Mouse (Mus musculus) heart, embryonic 11.5 days (tissue): ENCODE results near the gene Mrgprf. TPM values are rescaled to one million over a fixed set of nuclear protein-coding genes. Genes with fewer than 3 reads are reported as not detected.

ENCODE experiments used
- ATAC-seq: fragments of 200-750 bp; cut with Nextera tagmentation; replicated peaks from 2 replicates; pipeline ENCODE4 v1.8.0; 2017; ENCODE audit warnings: moderate library complexity; ENCODE audit not compliant: insufficient number of reproducible peaks, low FRiP score, low TSS enrichment
- H3K27ac ChIP-seq: fragments of 300-500 bp; sonication (generic); 2 replicates; pipeline ENCODE4 v1.5.1; 2014; ENCODE audit warnings: mild to moderate bottlenecking, low read depth, low read length
- H3K27me3 ChIP-seq: fragments of 300-500 bp; sonication (generic); 2 replicates; pipeline ENCODE4 v1.6.1; 2014; ENCODE audit warnings: mild to moderate bottlenecking, low read length, mixed read lengths; ENCODE audit not compliant: control insufficient read depth, insufficient read depth
- H3K36me3 ChIP-seq: fragments of 300-500 bp; sonication (generic); 2 replicates; pipeline ENCODE4 v1.6.1; 2014; ENCODE audit warnings: mild to moderate bottlenecking, low read length, moderate library complexity, mixed read lengths; ENCODE audit not compliant: control insufficient read depth, insufficient read depth
- H3K4me1 ChIP-seq: fragments of 300-500 bp; sonication (generic); 2 replicates; pipeline ENCODE4 v1.6.1; 2014; ENCODE audit warnings: low read length; ENCODE audit not compliant: control insufficient read depth, insufficient read depth
- H3K4me2 ChIP-seq: fragments of 300-500 bp; sonication (generic); 2 replicates; pipeline ENCODE4 v1.6.1; 2014; ENCODE audit warnings: mild to moderate bottlenecking, moderate library complexity
- H3K4me3 ChIP-seq: fragments of 300-500 bp; sonication (generic); 2 replicates; pipeline ENCODE4 v1.5.1; 2014; ENCODE audit warnings: low read depth, low read length
- H3K9ac ChIP-seq: fragments of 300-500 bp; sonication (generic); 2 replicates; pipeline ENCODE4 v1.6.1; 2014; ENCODE audit warnings: mild to moderate bottlenecking, low read depth, low read length, moderate library complexity
- H3K9me3 ChIP-seq: fragments of 300-500 bp; sonication (generic); replicated peaks from 2 replicates; pipeline ENCODE4 v1.6.1; 2016; ENCODE audit warnings: low read length; ENCODE audit not compliant: control insufficient read depth
- WGBS: fragments of 180-500 bp; shearing (Covaris S2); extraction: QIAGEN DNeasy Blood & Tissue Kit; methylation state at CpG from one replicate; pipeline ENCODE4 v1.1.7; 2014; ENCODE audit not compliant: insufficient replicate concordance; 5-methylcytosine and 5-hydroxymethylcytosine counted together
- polyA plus RNA-seq: library from polyadenylated mRNA; unstranded; fragments of >200 nt; fragmentation: Nextera tagmentation; extraction: Ambion mirVana; gene quantifications from 2 replicates; pipeline ENCODE4 v1.2.1, GENCODE M21; 2014

Gene Mrgprf
- polyA plus RNA-seq, 1 experiment from 2014 or later: 0.11 TPM

DNA sequence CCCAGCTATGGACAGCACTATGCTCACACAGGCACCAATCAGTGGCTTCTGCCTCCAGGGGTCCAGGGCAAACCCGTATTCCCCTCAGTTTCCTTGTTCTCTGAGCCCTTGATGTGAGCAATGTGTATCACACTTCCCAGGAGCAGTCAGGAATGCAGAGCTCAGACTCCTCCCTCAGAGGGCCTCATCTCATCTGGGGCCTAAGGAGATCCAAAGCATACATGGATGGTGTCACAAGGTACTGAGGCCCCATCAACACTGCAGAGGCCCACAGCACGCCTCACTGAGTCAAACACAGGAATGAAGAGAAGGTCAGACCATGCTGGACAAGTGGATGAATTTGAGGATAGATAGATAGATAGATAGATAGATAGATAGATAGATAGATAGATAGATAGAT is 7.9 kb upstream of the Mrgprf start:
- ATAC-seq: no peak
- Histone ChIP-seq H3K9ac (no peak overlapping the region), H3K27me3 (no peaks in the 10 kb centered on the region), H3K9me3 (no peaks in the 10 kb centered on the region), H3K36me3 (no peaks in the 10 kb centered on the region), H3K4me2 (no peak overlapping the region), H3K4me3 (no peak overlapping the region), H3K4me1 (no peaks in the 10 kb centered on the region; the same call in 1 of the 2 replicates), H3K27ac (no peak overlapping the region)
- WGBS: 48% methylated on average over 2 of the region's 2 CpGs

DNA sequence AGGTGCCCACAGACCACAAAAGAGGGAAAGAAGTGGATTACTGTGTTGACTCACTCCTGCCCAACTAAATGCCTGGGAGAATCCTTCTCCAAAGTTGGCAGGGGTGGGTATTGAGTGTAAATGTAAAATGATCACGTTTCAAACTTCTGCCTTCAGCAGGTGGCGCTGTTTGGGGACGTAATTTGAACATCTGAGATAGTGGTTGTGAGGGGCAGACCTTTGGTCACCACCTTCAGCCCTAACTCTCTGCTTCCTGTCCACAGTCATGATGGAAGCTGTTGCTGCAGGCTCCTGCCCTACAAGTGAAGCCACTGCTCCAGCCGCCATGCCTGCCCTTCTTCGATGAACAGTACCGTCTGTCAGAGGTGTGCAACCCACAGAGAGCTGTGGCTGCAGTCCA is 6.8 kb upstream of the Mrgprf start:
- 36% methylated on average over 6 of the region's 6 CpGs for WGBS
- H3K27me3 ChIP-seq: no peaks in the 10 kb centered on the region
- no peak overlapping the region for H3K4me3 ChIP-seq
- H3K4me2 ChIP-seq: no peak overlapping the region
- H3K9ac ChIP-seq: no peak overlapping the region
- no peaks in the 10 kb centered on the region for H3K36me3 ChIP-seq
- H3K4me1 ChIP-seq: no peaks in the 10 kb centered on the region; the same call in 1 of the 2 replicates
- no peak for ATAC-seq
- H3K27ac ChIP-seq: no peak overlapping the region
- no peaks in the 10 kb centered on the region for H3K9me3 ChIP-seq

DNA sequence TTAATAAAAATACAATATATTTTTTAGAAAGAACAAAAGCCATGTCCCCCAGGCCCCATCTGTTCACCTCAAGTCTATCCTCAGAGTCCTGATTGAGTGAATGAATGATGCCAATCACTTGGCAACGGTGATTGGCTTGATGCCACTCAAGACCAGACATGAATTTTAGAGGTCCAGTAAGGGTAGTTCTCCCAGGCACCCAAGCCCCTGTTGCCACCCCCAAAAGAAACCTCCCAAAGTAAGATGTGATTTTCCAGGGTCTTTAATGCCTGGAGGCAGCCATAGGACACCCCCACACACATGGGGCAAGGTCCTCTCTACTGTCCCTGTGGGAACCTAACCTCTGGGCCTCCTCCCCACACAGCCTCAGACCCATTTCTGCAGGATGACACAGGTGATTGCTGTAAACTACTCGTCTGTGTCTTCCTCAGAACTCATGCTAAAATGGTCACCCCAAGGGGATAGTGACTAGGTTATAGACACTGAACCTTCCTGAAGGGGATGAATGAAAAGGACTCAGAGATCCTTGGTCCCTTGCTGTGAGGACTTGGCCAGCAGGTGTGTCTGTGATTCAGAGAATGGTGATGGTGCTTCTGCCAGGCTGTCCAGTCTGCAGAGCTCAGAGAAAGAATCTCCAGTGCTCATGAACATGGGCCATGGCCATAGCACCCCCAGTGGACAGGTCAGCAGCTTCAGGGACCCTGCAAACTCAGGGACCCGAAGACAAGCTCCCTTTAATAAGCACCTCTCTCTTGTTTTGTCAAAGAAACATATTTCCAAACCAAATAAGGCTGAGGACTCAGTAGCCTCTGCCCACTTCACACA is 1.8 kb upstream of the Mrgprf start:
- no peaks in the 10 kb centered on the region for H3K36me3 ChIP-seq
- H3K9me3 ChIP-seq: no peaks in the 10 kb centered on the region
- no peak overlapping the region for H3K4me3 ChIP-seq
- no peaks in the 10 kb centered on the region for H3K27me3 ChIP-seq
- no peak for ATAC-seq
- H3K9ac ChIP-seq: no peak overlapping the region
- 0 out of 2 replicates have a peak, but pooled peaks cover 4% of the 10 kb centered on the region for H3K4me1 ChIP-seq
- no peak overlapping the region for H3K4me2 ChIP-seq
- WGBS: 55% methylated on average over 3 of the region's 3 CpGs
- no peak overlapping the region for H3K27ac ChIP-seq

DNA sequence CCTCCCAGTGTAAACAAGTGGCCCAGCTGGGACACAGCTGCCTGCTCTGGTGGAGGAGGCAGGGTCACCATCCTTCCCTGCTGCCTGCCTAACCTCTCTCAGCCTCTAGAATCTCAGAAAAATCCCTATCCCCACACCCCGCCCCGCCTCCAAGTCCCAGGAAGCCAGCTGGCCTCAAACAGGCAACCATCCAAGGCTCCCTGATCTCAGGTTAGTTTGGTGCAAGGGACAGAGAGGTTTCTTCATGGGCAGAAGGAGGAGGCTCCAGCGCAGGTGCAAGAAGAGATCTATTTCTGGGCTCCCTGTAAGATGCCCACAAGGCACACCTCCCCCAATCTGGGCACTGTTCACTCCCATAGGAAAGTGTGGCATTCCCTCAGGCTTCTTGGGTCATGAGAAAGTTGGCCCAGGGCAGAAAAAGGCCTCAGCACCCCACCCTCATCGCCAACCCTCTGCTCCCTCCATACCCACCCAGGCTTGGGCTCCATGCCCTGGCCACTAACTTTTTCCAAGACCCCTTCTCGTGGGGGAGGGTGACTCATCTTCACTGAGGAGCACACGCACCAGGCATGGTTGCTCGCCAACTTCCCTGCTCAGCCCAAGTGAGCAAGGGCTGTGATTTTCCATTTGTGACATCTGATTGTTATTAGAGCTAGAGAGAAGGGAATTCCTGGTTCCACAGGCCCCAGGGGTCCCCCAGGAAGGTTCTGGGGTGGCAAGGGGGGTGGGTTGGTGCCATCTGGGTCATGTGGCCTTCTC is 887 bp upstream of the Mrgprf start:
- no peaks in the 10 kb centered on the region for H3K9me3 ChIP-seq
- H3K27ac ChIP-seq: no peak overlapping the region
- H3K36me3 ChIP-seq: no peaks in the 10 kb centered on the region
- H3K27me3 ChIP-seq: no peaks in the 10 kb centered on the region
- no peak overlapping the region for H3K9ac ChIP-seq
- ATAC-seq: no peak
- 60% methylated on average over 7 of the region's 7 CpGs for WGBS
- no peak overlapping the region for H3K4me3 ChIP-seq
- H3K4me1 ChIP-seq: 0 out of 2 replicates have a peak, but pooled peaks cover 4% of the 10 kb centered on the region
- no peak overlapping the region for H3K4me2 ChIP-seq

DNA sequence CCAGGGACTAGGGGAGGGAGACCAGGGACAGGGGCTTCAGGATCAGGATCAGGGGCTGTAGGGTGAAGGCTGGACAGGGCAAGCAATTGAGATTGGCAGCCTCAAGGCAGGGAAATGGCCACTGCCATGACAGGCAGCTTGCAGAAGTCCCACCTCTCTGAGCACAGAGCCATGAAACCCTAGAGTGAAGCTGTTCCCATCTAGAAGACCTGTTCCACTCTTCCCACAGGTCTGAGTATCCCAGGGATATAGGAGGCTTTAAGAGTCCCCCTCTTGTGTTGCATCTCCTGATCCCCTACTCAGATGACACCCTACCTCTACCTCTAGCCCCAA is 346 bp downstream of the Mrgprf start:
- no peak overlapping the region for H3K27ac ChIP-seq
- H3K9ac ChIP-seq: no peak overlapping the region
- no peak for ATAC-seq
- H3K27me3 ChIP-seq: no peaks in the 10 kb centered on the region
- no peak overlapping the region for H3K4me2 ChIP-seq
- no peaks in the 10 kb centered on the region for H3K9me3 ChIP-seq
- H3K4me3 ChIP-seq: no peak overlapping the region
- no peaks in the 10 kb centered on the region for H3K36me3 ChIP-seq
- 0 out of 2 replicates have a peak, but pooled peaks cover 4% of the 10 kb centered on the region for H3K4me1 ChIP-seq

- Histone ChIP-seq H3K36me3 (no peaks in the 10 kb centered on the region), H3K4me3 (no peak overlapping the region), H3K9ac (no peak overlapping the region), H3K9me3 (no peaks in the 10 kb centered on the region), H3K27ac (no peak overlapping the region), H3K27me3 (no peaks in the 10 kb centered on the region), H3K4me1 (0 out of 2 replicates have a peak, but pooled peaks cover 4% of the 10 kb centered on the region), H3K4me2 (no peak overlapping the region)
- ATAC-seq: no peak
- WGBS: 86% methylated on average over 6 of the region's 6 CpGs
These were observed 845 bp downstream of the Mrgprf start for GRCm38 (mm10) chr7:145301341-145302005.

DNA sequence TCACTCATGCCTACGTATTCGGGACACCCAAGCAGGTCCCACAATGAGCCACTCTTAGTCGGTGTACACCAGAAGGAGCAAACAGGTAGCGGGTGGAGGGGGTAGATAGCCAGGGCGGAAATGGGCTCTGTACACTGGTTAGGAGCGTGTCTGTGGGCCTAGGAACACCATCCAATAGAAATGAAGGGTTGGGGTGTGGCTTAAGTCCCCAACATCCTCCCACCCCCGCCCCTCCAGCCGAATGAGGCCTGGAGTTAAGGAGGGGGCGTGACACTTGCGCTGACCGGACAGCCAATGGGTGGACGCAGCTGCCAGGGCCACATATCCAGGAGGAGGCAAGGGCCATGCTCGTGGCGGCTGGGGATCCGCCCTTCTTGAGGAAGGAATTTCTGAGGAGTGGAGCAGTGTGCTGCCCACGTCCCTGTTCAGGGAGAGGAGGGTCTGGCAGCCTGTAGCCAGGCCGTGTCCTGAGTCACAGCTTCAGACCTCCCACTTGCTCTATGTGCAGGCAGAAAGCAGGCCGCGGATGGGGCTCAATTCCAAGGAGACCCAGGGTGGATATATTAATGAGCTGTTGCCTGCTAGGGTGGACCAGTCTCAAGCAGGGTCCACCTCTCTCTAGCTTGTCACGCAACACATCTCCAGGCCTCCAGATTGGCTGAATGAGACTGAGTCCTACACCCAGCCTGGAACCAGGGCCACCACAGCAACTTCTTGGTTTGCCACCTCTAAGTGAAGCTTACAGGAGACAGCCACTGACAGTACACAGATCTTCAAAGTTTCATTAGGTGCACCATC is 2.1 kb downstream of the Mrgprf start:
- H3K9ac ChIP-seq: peak overlapping the region; percentile 50; the same call in 1 of the 2 replicates
- no peaks in the 10 kb centered on the region for H3K9me3 ChIP-seq
- peak overlapping the region; percentile 59 for H3K4me2 ChIP-seq
- H3K4me3 ChIP-seq: peak overlapping the region; percentile 13
- no peak overlapping the region for H3K27ac ChIP-seq
- 6% methylated on average over 20 of the region's 20 CpGs for WGBS
- H3K36me3 ChIP-seq: no peaks in the 10 kb centered on the region
- no peaks in the 10 kb centered on the region for H3K27me3 ChIP-seq
- 0 out of 2 replicates have a peak, but pooled peaks cover 4% of the 10 kb centered on the region for H3K4me1 ChIP-seq
- peak; percentile 86 for ATAC-seq

GRCm38 (mm10) chr7:145304153-145304552 is 3.5 kb downstream of the Mrgprf start:
- WGBS: 77% methylated on average over 2 of the region's 2 CpGs

More at GRCm38 (mm10) chr7:145304153-145304552, 3.5 kb downstream of the Mrgprf start:
- H3K4me2 ChIP-seq: no peak overlapping the region
- no peak for ATAC-seq
- no peaks in the 10 kb centered on the region for H3K36me3 ChIP-seq
- H3K9ac ChIP-seq: no peak overlapping the region
- no peak overlapping the region for H3K27ac ChIP-seq
- 0 out of 2 replicates have a peak, but pooled peaks cover 5% of the 10 kb centered on the region for H3K27me3 ChIP-seq
- no peak overlapping the region for H3K4me3 ChIP-seq
- H3K9me3 ChIP-seq: no peaks in the 10 kb centered on the region
- 0 out of 2 replicates have a peak, but pooled peaks cover 4% of the 10 kb centered on the region for H3K4me1 ChIP-seq
